Mouse (Mus musculus) stomach, embryonic 16.5 days (tissue): Measurements from ENCODE around the gene Rnf181. TPM values are rescaled to one million over a fixed set of nuclear protein-coding genes. Genes with fewer than 3 reads are reported as not detected.

Experiments used
- ATAC-seq: fragments of 200-750 bp; cut with Nextera tagmentation; 2 replicates; pipeline ENCODE4 v1.8.0; 2017; ENCODE audit warnings: moderate number of reproducible peaks, moderate TSS enrichment; ENCODE audit not compliant: insufficient read depth, low FRiP score
- H3K27ac ChIP-seq: fragments of 300-500 bp; sonication (generic); 2 replicates; pipeline ENCODE4 v1.5.1; 2014; ENCODE audit warnings: low read length
- H3K27me3 ChIP-seq: fragments of 300-500 bp; sonication (generic); 2 replicates; pipeline ENCODE4 v1.6.1; 2014; ENCODE audit warnings: low read length, control low read depth, mixed read lengths; ENCODE audit not compliant: control insufficient read depth, insufficient read depth
- H3K36me3 ChIP-seq: fragments of 300-500 bp; sonication (generic); 2 replicates; pipeline ENCODE4 v1.6.1; 2014; ENCODE audit warnings: low read length; ENCODE audit not compliant: control insufficient read depth, insufficient read depth
- H3K4me1 ChIP-seq: fragments of 300-500 bp; sonication (generic); 2 replicates; pipeline ENCODE4 v1.6.1; 2014; ENCODE audit warnings: low read length, control low read depth, mixed read lengths; ENCODE audit not compliant: control insufficient read depth, insufficient read depth
- H3K4me2 ChIP-seq: fragments of 300-500 bp; sonication (generic); 2 replicates; pipeline ENCODE4 v1.6.1; 2014; ENCODE audit warnings: low read depth, low read length, mixed read lengths
- H3K4me3 ChIP-seq: fragments of 300-500 bp; sonication (generic); replicated peaks from 2 replicates; pipeline ENCODE4 v1.5.1; 2014; ENCODE audit warnings: mild to moderate bottlenecking, low read length
- H3K9ac ChIP-seq: fragments of 300-500 bp; sonication (generic); 2 replicates; pipeline ENCODE4 v1.6.1; 2014; ENCODE audit warnings: low read length
- H3K9me3 ChIP-seq: fragments of 300-500 bp; sonication (generic); replicated peaks from 2 replicates; pipeline ENCODE4 v1.6.1; 2016; ENCODE audit warnings: low read length, control low read depth; ENCODE audit not compliant: control insufficient read depth
- whole genome bisulfite sequencing: fragments of 180-500 bp; shearing (Covaris S2); extraction: QIAGEN DNeasy Blood & Tissue Kit; methylation state at CpG from one replicate; pipeline ENCODE4 v1.1.7; 2014; 5-methylcytosine and 5-hydroxymethylcytosine counted together
- polyA plus RNA-seq: library from polyadenylated mRNA; unstranded; fragments of >200 nt; fragmentation: Nextera tagmentation; extraction: Ambion mirVana; gene quantifications from 2 replicates; pipeline ENCODE4 v1.2.1, GENCODE M21; 2015

The Rnf181 gene
- polyA plus RNA-seq, 1 experiment from 2014 or later: 139 TPM

DNA sequence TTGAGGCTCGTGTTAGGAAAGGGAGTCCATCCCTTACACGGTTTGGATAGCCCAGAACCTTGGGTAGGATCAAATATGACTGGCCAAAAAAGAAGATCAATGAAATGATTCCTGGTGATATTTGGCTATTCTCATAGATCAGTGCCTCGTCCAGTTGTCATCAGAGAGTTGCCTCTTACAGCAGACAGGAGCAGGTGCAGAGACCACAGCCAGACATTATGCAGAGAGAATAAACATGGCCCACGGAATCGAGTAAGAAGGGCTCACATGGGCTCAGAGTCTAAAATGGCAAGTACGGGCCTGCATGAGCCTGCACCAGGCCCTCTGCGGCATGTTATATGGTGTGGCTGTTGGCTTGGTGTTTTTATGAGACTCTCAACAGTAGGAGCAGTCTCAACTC lies 38.6 kb upstream of the Rnf181 start:
- no peak for ATAC-seq
- WGBS: 75% methylated on average over 7 of the region's 7 CpGs
- Histone ChIP-seq H3K9me3 (no peaks in the 10 kb centered on the region), H3K27me3 (no peaks in the 10 kb centered on the region), H3K27ac (no peak overlapping the region), H3K36me3 (no peaks in the 10 kb centered on the region), H3K9ac (no peak overlapping the region), H3K4me2 (no peak overlapping the region), H3K4me1 (no peaks in the 10 kb centered on the region), H3K4me3 (no peak overlapping the region)

DNA sequence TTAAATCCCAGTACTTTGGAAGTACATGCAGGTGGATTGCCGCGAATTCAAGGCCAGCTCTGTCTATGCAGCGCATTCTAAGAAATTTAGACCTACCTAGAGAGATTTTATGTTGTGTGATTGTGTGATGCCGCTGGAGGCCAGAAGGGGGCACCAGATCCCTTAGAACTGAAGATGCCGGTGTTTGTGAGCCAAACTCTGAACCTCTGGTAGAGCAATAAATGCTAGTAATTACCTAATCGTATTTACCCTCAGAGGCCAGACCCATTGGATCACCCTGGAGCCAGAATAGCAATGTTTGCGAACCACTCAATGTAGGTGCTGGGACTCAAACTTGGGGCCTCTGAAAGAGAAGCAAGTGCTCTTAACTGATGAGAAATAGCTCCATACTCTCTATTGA lies 35.1 kb upstream of the Rnf181 start:
- Histone ChIP-seq H3K9me3 (no peaks in the 10 kb centered on the region), H3K36me3 (no peaks in the 10 kb centered on the region), H3K27me3 (no peaks in the 10 kb centered on the region), H3K27ac (no peak overlapping the region), H3K4me2 (no peak overlapping the region), H3K4me1 (no peaks in the 10 kb centered on the region), H3K9ac (no peak overlapping the region), H3K4me3 (no peak overlapping the region)
- WGBS: 22% methylated on average over 7 of the region's 7 CpGs
- no peak for ATAC-seq

DNA sequence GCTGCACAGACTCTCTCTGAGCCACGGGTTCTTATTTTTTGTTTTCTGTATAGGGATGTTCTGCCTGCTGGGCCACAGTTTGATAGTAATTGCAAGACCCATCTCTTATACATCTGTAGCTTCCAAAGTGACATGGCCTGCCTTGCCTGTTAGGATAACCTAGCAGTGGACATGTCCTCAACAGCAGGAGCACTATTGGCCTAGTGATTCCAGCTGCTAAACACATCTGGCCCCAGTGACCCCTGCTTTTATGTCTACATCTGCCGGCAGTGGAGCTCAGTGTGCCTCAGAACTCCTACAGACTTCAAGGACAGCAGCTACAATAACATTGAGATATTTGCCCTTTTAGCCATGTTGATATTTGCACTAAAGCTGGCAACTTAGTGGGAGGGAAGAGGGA lies 33.2 kb upstream of the Rnf181 start:
- no peak overlapping the region for H3K9ac ChIP-seq
- no peaks in the 10 kb centered on the region for H3K36me3 ChIP-seq
- H3K9me3 ChIP-seq: no peaks in the 10 kb centered on the region
- H3K27ac ChIP-seq: no peak overlapping the region
- H3K4me1 ChIP-seq: no peaks in the 10 kb centered on the region
- WGBS: 54% methylated on average over 2 of the region's 2 CpGs
- H3K27me3 ChIP-seq: no peaks in the 10 kb centered on the region
- no peak for ATAC-seq
- no peak overlapping the region for H3K4me2 ChIP-seq
- no peak overlapping the region for H3K4me3 ChIP-seq

- no peaks in the 10 kb centered on the region for H3K9me3 ChIP-seq
- no peak for ATAC-seq
- H3K4me1 ChIP-seq: no peaks in the 10 kb centered on the region
- H3K4me2 ChIP-seq: no peak overlapping the region
- H3K9ac ChIP-seq: no peak overlapping the region
- H3K36me3 ChIP-seq: no peaks in the 10 kb centered on the region
- no peak overlapping the region for H3K4me3 ChIP-seq
- no peak overlapping the region for H3K27ac ChIP-seq
- 73% methylated on average over 10 of the region's 10 CpGs for WGBS
- no peaks in the 10 kb centered on the region for H3K27me3 ChIP-seq
Observed at GRCm38 (mm10) chr6:72396837-72397251, 30.1 kb upstream of the Rnf181 start.

DNA sequence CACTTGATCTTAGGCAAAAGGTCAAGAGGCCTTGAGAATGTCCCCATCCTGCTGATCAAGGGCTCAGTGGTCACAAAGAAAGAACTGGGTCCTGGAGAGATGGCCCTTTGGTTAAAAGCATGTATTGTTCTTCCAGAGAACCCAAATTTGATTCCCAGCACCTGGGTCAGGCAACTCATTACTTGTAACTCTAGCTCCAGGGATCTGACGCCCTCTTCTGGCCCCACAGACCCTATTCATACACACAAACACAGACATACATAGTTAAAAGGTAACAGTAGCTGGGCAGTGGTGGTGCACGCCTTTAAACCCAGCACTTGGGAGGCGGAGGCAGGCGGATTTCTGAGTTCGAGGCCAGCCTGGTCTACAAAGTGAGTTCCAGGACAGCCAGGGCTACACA lies 25.6 kb upstream of the Rnf181 start:
- no peak overlapping the region for H3K4me3 ChIP-seq
- no peak overlapping the region for H3K4me2 ChIP-seq
- H3K9ac ChIP-seq: no peak overlapping the region
- H3K27ac ChIP-seq: no peak overlapping the region
- H3K4me1 ChIP-seq: peaks cover 35% of the 10 kb centered on the region
- H3K9me3 ChIP-seq: no peaks in the 10 kb centered on the region
- no peaks in the 10 kb centered on the region for H3K27me3 ChIP-seq
- 95% methylated on average over 5 of the region's 5 CpGs for WGBS
- ATAC-seq: no peak
- H3K36me3 ChIP-seq: no peaks in the 10 kb centered on the region

- no peaks in the 10 kb centered on the region for H3K27me3 ChIP-seq
- whole genome bisulfite sequencing: 13% methylated on average over 12 of the region's 12 CpGs
- peak overlapping the region; percentile 93 for H3K9ac ChIP-seq
- H3K27ac ChIP-seq: peak overlapping the region; percentile 99
- peak overlapping the region; percentile 85 for H3K4me2 ChIP-seq
- H3K4me3 ChIP-seq: peak overlapping the region; percentile 71
- H3K9me3 ChIP-seq: no peaks in the 10 kb centered on the region
- no peaks in the 10 kb centered on the region for H3K36me3 ChIP-seq
- peak; percentile 61 for ATAC-seq
- peaks cover 35% of the 10 kb centered on the region for H3K4me1 ChIP-seq
Observed at GRCm38 (mm10) chr6:72390795-72391521, 24.2 kb upstream of the Rnf181 start.

GRCm38 (mm10) chr6:72389941-72390771 lies 23.4 kb upstream of the Rnf181 start, which contains the start of gene Vamp8:
Gene Vamp8 (minus strand): TSS chr6:72390703.
- peaks cover 6% of the 10 kb centered on the region; the same call in 1 of the 2 replicates for H3K36me3 ChIP-seq
- peak within 1 kb of the TSS; percentile 71 for H3K4me3 ChIP-seq
- H3K9me3 ChIP-seq: no peaks in the 10 kb centered on the region
- ATAC-seq: peak; percentile 90
- peaks cover 35% of the 10 kb centered on the region for H3K4me1 ChIP-seq
- peak within 1 kb of the TSS; percentile 99 for H3K27ac ChIP-seq
- 1% methylated on average over 33 of the region's 33 CpGs for WGBS
- H3K27me3 ChIP-seq: no peaks in the 10 kb centered on the region
- H3K9ac ChIP-seq: peak within 1 kb of the TSS; percentile 93
- H3K4me2 ChIP-seq: peak within 1 kb of the TSS; percentile 85

DNA sequence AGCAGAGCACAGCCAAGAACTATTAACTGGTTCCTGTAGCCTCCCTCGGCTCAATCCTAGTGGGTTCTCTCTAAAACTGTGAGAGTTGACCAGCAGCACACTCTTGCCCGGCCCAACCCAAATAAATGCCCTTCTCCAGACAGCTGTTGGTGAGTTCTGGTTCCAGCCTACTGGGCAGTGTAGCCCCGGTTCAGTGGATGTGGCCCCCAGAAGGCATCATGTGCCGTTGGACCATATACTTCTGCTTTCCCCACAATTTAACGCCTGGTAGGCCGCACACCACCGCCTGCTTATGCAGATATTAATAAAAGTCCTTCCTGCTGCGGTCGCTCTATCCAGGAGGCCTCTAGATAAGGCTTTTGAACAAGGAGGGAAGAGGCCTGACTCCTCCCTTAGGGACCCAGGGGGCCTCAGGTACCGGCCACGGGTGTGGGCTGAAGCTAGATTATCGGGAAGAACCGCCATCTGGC lies 22.8 kb upstream of the Rnf181 start:
- Histone ChIP-seq H3K27me3 (no peaks in the 10 kb centered on the region), H3K4me1 (peaks cover 35% of the 10 kb centered on the region), H3K36me3 (peaks cover 9% of the 10 kb centered on the region; the same call in 1 of the 2 replicates), H3K9ac (peak overlapping the region; percentile 93), H3K9me3 (no peaks in the 10 kb centered on the region), H3K27ac (peak overlapping the region; percentile 99), H3K4me3 (peak overlapping the region; percentile 71), H3K4me2 (peak overlapping the region; percentile 85)
- peak; percentile 71 for ATAC-seq
- WGBS: 12% methylated on average over 13 of the region's 13 CpGs

GRCm38 (mm10) chr6:72388791-72389329 lies 22.1 kb upstream of the Rnf181 start:
- H3K9me3 ChIP-seq: no peaks in the 10 kb centered on the region
- H3K4me1 ChIP-seq: peaks cover 35% of the 10 kb centered on the region
- H3K27me3 ChIP-seq: no peaks in the 10 kb centered on the region
- peak overlapping the region; percentile 85 for H3K4me2 ChIP-seq
- peak overlapping the region; percentile 71 for H3K4me3 ChIP-seq
- peak overlapping the region; percentile 93 for H3K9ac ChIP-seq
- ATAC-seq: no peak
- peak overlapping the region; percentile 99 for H3K27ac ChIP-seq
- 72% methylated on average over 6 of the region's 6 CpGs for WGBS
- peaks cover 9% of the 10 kb centered on the region; the same call in 1 of the 2 replicates for H3K36me3 ChIP-seq
